In genomic region chr1:89454196-89455123, GRCm38 (mm10) we compare ENCODE assay signal across 7 mouse cellular contexts. TPM values are rescaled to one million over a fixed set of nuclear protein-coding genes. Genes with fewer than 3 reads are reported as not detected.
DNase-seq lines count a peak whose midpoint lies in the region; ATAC-seq and TF ChIP-seq lines count a peak whose summit lies in the region.

TSS of gene Agap1 (plus strand) at chr1:89454806.

- peak; percentile 89 for TF ChIP-seq POLR2A in brain, embryonic 14.5 days (IDR thresholded peaks at IDR 0.05; ENCODE audit: borderline replicate concordance, extremely low read depth, insufficient read depth, insufficient read length, poor library complexity, severe bottlenecking)

- peak within 1 kb of the TSS; percentile 91 for H3K4me3 ChIP-seq in heart, embryonic 10.5 days
- peak within 1 kb of the TSS; percentile 88 for H3K4me3 ChIP-seq in kidney, embryonic 15.5 days (replicated peaks)
- H3K4me3 ChIP-seq in limb, embryonic 15.5 days: peak within 1 kb of the TSS; percentile 82
- H3K4me3 ChIP-seq in midbrain, postnatal 0 days (ENCODE audit: low read depth, low read length): peak within 1 kb of the TSS; percentile 65

- H3K4me1 ChIP-seq in heart, embryonic 10.5 days: peaks cover 23% of the 10 kb centered on the region
- peaks cover 28% of the 10 kb centered on the region for H3K4me1 ChIP-seq in kidney, embryonic 15.5 days
- H3K4me1 ChIP-seq in limb, embryonic 15.5 days: peaks cover 26% of the 10 kb centered on the region
- peaks cover 9% of the 10 kb centered on the region for H3K4me1 ChIP-seq in midbrain, postnatal 0 days (ENCODE audit: insufficient read depth, low read length)

- DNase-seq in brain, embryonic 14.5 days (ENCODE audit: low read depth): peak; percentile 97
- peak; percentile 94 for DNase-seq in heart, embryonic 10.5 days (ENCODE audit: low spot score)
- peak; percentile 93 for DNase-seq in midbrain, postnatal 0 days (ENCODE audit: low spot score)
- DNase-seq in spleen, postnatal 36 days (ENCODE audit: low spot score in 2 of 2): peak; percentile 69 to 77

- H3K9me3 ChIP-seq in heart, embryonic 10.5 days: no peaks in the 10 kb centered on the region
- 0 out of 2 replicates have a peak, but pooled peaks cover 7% of the 10 kb centered on the region for H3K9me3 ChIP-seq in kidney, embryonic 15.5 days (replicated peaks)
- H3K9me3 ChIP-seq in limb, embryonic 15.5 days: no peaks in the 10 kb centered on the region
- H3K9me3 ChIP-seq in midbrain, postnatal 0 days (ENCODE audit: low read length): no peaks in the 10 kb centered on the region

- H3K9ac ChIP-seq in kidney, embryonic 15.5 days: peak within 1 kb of the TSS; percentile 91
- H3K9ac ChIP-seq in limb, embryonic 15.5 days: peak within 1 kb of the TSS; percentile 73
- H3K9ac ChIP-seq in midbrain, postnatal 0 days (replicated peaks; ENCODE audit: low read length, poor library complexity, severe bottlenecking): peak within 1 kb of the TSS; percentile 74

- H3K36me3 ChIP-seq in heart, embryonic 10.5 days: peaks cover 6% of the 10 kb centered on the region
- peaks cover 5% of the 10 kb centered on the region; the same call in 1 of the 2 replicates for H3K36me3 ChIP-seq in kidney, embryonic 15.5 days
- no peaks in the 10 kb centered on the region for H3K36me3 ChIP-seq in limb, embryonic 15.5 days
- no peaks in the 10 kb centered on the region for H3K36me3 ChIP-seq in midbrain, postnatal 0 days (ENCODE audit: insufficient read depth, low read length)

- WGBS in heart, embryonic 10.5 days: under 1% methylated on average over 118 of the region's 118 CpGs
- WGBS in kidney, embryonic 15.5 days: under 1% methylated on average over 116 of the region's 118 CpGs
- WGBS in limb, embryonic 15.5 days: under 1% methylated on average over 105 of the region's 118 CpGs
- WGBS in midbrain, postnatal 0 days: under 1% methylated on average over 96 of the region's 118 CpGs

- ATAC-seq in erythroblast, adult 5-6 weeks (replicated peaks; ENCODE audit: low FRiP score, poor library complexity, severe bottlenecking): peak; percentile 83
- ATAC-seq in kidney, embryonic 15.5 days (replicated peaks; ENCODE audit: low FRiP score): peak; percentile 94
- peak; percentile 94 for ATAC-seq in limb, embryonic 15.5 days (ENCODE audit: insufficient number of reproducible peaks, low FRiP score, low TSS enrichment, low read depth)
- peak; percentile 91 for ATAC-seq in midbrain, postnatal 0 days (ENCODE audit: low FRiP score)

- peak within 1 kb of the TSS; percentile 96 for H3K4me2 ChIP-seq in kidney, embryonic 15.5 days
- peak within 1 kb of the TSS; percentile 89 for H3K4me2 ChIP-seq in limb, embryonic 15.5 days
- H3K4me2 ChIP-seq in midbrain, postnatal 0 days (ENCODE audit: low read depth, low read length, poor library complexity, severe bottlenecking): peak within 1 kb of the TSS; percentile 69

- H3K27ac ChIP-seq in heart, embryonic 10.5 days: peak within 1 kb of the TSS; percentile 96
- peak within 1 kb of the TSS; percentile 87 for H3K27ac ChIP-seq in kidney, embryonic 15.5 days
- H3K27ac ChIP-seq in limb, embryonic 15.5 days: peak within 1 kb of the TSS; percentile 87
- peak within 1 kb of the TSS; percentile 27; the same call in 1 of the 2 replicates for H3K27ac ChIP-seq in midbrain, postnatal 0 days (ENCODE audit: low read depth, low read length)

- no peak for TF ChIP-seq CTCF in brain, embryonic 14.5 days (IDR thresholded peaks at IDR 0.05; ENCODE audit: borderline replicate concordance, extremely low read depth, insufficient read depth, insufficient read length)
- TF ChIP-seq CTCF in midbrain, postnatal 0 days (IDR thresholded peaks at IDR 0.05): no peak

- peaks cover 14% of the 10 kb centered on the region for H3K27me3 ChIP-seq in heart, embryonic 10.5 days (ENCODE audit: insufficient read depth, poor library complexity, severe bottlenecking)
- H3K27me3 ChIP-seq in kidney, embryonic 15.5 days: no peaks in the 10 kb centered on the region
- no peaks in the 10 kb centered on the region for H3K27me3 ChIP-seq in limb, embryonic 15.5 days
- H3K27me3 ChIP-seq in midbrain, postnatal 0 days (ENCODE audit: insufficient read depth, low read length): no peaks in the 10 kb centered on the region

RNA-seq across cellular contexts. Expression of gene Agap1, which starts in this region (rescaled TPM):
- 58.0 and 145 TPM in 2 replicates for polyA plus RNA-seq in brain, embryonic 14.5 days (2012; rRNA removed)
- 5.9 and 8.3 TPM in 2 replicates for total RNA-seq in erythroblast, adult 5-6 weeks (2015; ENCODE audit: low replicate concordance)
- 4.9 and 6.0 TPM in 2 replicates for total RNA-seq in erythroblast, adult 5-6 weeks (2017; ENCODE audit: low replicate concordance)
- 7.6 and 10.3 TPM in 2 replicates for polyA plus RNA-seq in heart, embryonic 10.5 days (2016; fragmentation: Nextera tagmentation; extraction: Ambion mirVana)
- 10.8 and 11.3 TPM in 2 replicates for polyA plus RNA-seq in kidney, embryonic 15.5 days (2015; fragmentation: Nextera tagmentation; extraction: Ambion mirVana)
- polyA plus RNA-seq in limb, embryonic 15.5 days (2015; fragmentation: Nextera tagmentation; extraction: Ambion mirVana): 7.9 and 10.7 TPM in 2 replicates
- total RNA-seq in midbrain, postnatal 0 days (2014; rRNA removed): 175 and 187 TPM in 2 replicates
- polyA plus RNA-seq in midbrain, postnatal 0 days (2015; fragmentation: Nextera tagmentation; extraction: Ambion mirVana): 40.4 and 45.9 TPM in 2 replicates

Comparison
In these comparisons a context has a peak if more than half of its experiments do, and no peak if none do; other contexts are left out.
1. Peak in every context shown above with its lines: DNase-seq, ATAC-seq, H3K4me3 ChIP-seq and H3K27ac ChIP-seq.
2. RNA of gene Agap1 (total RNA-seq): 175 to 187 TPM in midbrain, postnatal 0 days; 4.9 to 8.3 TPM in erythroblast, adult 5-6 weeks; every median in the first group is over 10 times any median in the second.
3. H3K27ac ChIP-seq: peak in every context shown above with its lines; median percentile 96 in heart, embryonic 10.5 days; 87 in kidney, embryonic 15.5 days; 87 in limb, embryonic 15.5 days; 27 in midbrain, postnatal 0 days.